Mouse (Mus musculus): ENCODE results near the gene Babam2.
A peak's percentile ranks its signal among the peaks of the same experiment; 100 is the strongest.

Babam2 gene

GRCm38 (mm10) chr5:31697644-31698296 lies at the start of gene Babam2:
Gene Babam2 (plus strand): TSS chr5:31697684.
- DNase-seq (ENCODE audit: low spot score in 2 of 2), result peak; percentile 83 to 90

GRCm38 (mm10) chr5:31650518-31651288 lies 46.8 kb upstream of the Babam2 start:
- no peak for DNase-seq (ENCODE audit: low spot score in 2 of 2)

GRCm38 (mm10) chr5:31655688-31656190 lies 41.7 kb upstream of the Babam2 start:
- no peak for DNase-seq (ENCODE audit: low spot score in 2 of 2)

- no peak for DNase-seq (ENCODE audit: low spot score in 2 of 2)
Observed at GRCm38 (mm10) chr5:31666176-31666575, 31.3 kb upstream of the Babam2 start.

DNA sequence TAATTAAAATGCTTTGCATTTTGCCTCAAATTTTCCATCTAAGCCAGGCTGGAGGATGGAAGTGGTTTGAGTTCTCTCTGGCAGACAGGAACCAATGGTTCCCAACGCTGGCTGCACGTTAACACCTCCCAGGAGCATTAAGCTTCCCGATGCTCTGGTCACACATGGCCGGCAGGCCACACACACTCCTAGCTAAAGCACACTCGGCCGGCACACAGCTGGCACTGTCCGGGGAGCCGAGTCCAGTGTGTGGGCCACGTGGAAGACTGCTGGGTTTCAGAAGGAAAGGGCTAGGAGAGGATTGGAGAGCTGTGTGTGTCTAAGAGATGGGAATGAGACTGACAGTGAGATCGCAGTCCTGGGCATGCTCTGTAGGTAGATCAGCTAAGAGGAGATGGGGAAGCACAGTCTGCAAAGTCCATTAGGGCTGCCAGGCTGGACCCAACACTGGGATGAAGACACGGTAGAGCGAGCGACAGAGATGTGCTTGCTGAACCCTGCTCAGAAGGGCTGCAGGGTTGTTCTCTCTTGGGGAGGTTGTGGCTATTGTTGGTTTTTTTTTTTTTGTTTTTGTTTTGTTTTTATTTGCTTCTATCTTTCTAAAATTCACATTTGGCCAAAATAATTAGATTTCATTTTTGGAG lies 29.0 kb upstream of the Babam2 start:
- no peak for DNase-seq (ENCODE audit: low spot score in 2 of 2)

GRCm38 (mm10) chr5:31669984-31670383 lies 27.5 kb upstream of the Babam2 start:
- no peak for DNase-seq (ENCODE audit: low spot score in 2 of 2)

DNA sequence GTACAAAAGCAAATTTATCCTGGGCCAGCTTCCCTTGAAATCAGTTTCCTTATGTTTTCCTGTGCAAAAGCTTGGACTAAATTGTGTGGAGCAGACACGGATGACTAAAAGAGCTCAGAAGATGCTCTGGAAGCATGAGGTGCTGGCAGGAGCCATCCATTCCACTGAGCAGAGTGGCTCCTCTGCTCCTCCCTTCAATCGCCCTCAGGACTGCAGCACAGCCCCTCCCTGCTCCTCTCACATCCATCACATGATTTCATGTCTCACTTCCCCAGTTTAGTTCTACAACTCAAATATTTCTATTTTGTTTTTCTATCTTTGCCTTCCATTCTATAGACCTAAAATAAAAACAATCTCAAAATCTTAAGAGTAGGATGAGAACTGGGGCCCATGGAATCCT lies 26.3 kb upstream of the Babam2 start:
- no peak for DNase-seq (ENCODE audit: low spot score in 2 of 2)

DNA sequence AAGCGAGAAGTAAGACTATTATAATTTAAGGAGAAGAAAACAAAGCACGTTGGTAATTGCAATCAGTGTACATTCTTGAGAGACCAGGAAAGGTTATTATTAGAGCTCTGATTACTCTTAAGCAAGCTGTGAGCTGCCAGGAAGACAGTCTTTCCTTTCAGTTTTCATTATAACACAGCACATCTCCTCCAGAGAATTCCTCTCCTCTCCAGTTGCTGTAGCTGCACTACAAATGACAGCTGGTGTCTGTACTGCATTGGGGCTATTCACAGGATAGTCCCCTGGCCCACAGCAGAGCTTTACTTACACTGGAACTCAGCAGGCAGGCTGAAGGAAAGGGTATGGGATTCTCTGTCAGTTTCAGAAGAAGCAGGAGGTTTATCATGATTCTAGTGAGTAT lies 24.1 kb upstream of the Babam2 start:
- DNase-seq (ENCODE audit: low spot score in 2 of 2), result no peak

GRCm38 (mm10) chr5:31678000-31678399 lies 19.5 kb upstream of the Babam2 start:
- DNase-seq (ENCODE audit: low spot score in 2 of 2), result no peak

DNA sequence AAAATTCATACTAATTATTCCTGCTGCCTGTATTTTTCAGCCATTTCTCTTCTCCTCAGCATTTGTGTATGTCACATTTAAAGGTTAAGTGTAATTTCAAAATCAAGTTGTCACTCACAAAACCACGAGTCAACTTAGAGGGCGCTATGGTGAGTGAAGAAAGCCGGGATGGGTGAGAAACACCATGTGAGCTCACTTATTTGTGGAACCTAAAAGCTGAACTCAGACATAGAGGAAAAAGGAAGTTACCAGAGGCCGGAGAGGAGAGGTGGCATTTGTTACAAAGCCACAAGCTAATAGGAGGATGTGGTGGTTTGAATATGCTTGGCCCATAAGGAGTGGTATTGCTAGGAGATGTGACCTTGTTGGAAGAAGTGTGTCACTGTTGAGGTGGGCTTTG lies 17.3 kb upstream of the Babam2 start:
- no peak for DNase-seq (ENCODE audit: low spot score in 2 of 2)

- no peak for DNase-seq (ENCODE audit: low spot score in 2 of 2)
Observed at GRCm38 (mm10) chr5:31682305-31682704, 15.2 kb upstream of the Babam2 start.

- no peak for DNase-seq (ENCODE audit: low spot score in 2 of 2)
Observed at GRCm38 (mm10) chr5:31686040-31686439, 11.4 kb upstream of the Babam2 start.

GRCm38 (mm10) chr5:31687972-31688371 lies 9.5 kb upstream of the Babam2 start:
- DNase-seq (ENCODE audit: low spot score in 2 of 2), result no peak

- no peak for DNase-seq (ENCODE audit: low spot score in 2 of 2)
Observed at GRCm38 (mm10) chr5:31693191-31693590, 4.3 kb upstream of the Babam2 start.

DNA sequence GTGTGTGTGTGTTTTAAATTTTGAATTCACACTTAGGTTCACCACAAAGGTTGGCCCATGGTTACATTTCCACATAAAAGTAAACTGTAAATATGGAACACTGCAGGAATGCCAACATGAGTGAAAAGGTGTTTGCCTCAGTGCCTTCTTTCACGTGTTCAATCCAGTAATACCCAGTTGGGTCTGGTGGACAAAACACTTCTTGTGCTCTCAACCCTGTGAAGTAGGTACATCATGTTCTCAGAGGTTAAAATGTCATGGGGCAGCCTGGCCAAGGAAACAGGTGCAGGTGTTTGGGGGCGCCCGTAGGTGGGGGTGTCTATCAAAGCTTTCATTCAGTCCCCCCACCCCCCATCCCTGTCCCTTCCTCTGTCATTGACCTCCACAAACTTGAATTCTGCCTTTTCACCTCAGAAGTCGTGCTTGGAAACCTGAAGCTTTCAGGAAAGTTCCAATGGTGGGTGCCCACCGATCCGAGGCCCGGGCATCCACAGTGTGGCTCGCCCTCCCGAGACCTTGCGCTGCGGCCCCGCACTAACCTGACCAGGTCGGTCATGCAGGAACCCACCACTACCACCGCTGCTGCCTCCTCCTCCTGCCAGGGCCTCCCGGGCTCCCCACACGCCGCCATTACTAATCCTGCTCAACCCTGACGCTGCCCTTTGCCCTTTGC lies 377 bp upstream of the Babam2 start, which contains the start of gene Rbks:
Gene Rbks (minus strand): TSS at position 657 of the 673 bp plus-strand sequence.
- no peak for DNase-seq (ENCODE audit: low spot score in 2 of 2)

GRCm38 (mm10) chr5:31698297-31698726 lies 828 bp downstream of the Babam2 start:
- DNase-seq (ENCODE audit: low spot score in 2 of 2), result peak; percentile 83 to 85

DNA sequence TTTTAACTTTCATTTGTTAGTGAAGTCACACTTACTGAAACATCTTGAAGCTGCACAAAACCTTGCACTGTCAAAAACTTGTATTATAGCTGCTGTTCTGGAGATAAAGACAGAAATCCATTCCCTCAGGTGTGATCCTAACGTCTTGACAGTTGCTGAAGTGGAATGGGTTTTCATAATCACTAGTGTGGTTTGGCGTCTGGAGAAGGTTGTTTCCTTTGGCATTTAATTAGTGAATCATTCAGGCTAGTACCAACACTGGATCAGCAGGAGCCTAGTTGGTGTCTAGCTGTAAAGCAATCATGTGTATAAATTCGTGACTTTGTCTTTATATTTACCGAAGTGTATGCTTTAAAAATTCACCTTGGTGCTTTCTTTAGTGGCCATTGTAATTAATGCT lies 1.4 kb downstream of the Babam2 start:
- no peak for DNase-seq (ENCODE audit: low spot score in 2 of 2)

DNA sequence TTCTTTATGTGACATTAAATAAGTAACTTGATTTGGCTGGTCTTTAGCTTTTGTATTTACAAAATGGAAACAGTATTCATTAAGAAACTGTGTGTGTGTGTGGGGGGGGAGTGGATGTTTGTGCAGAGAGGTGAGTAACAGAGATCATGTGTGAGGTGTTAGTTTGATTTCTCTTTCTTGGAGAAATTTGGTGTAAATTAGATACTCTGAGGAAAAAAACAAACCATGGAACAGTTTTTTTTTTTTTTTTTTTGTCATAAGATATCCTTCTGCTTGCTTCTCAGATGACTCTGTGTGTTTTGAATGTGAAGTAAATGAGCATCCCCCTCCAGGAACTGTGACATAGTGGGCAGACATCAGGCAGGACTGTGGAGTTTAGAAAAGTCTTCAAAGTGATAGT lies 1.9 kb downstream of the Babam2 start:
- DNase-seq (ENCODE audit: low spot score in 2 of 2), result no peak

GRCm38 (mm10) chr5:31704971-31705370 lies 7.5 kb downstream of the Babam2 start:
- peak in 1 of 2 experiments; percentile 23 for DNase-seq (ENCODE audit: low spot score in 2 of 2)

DNA sequence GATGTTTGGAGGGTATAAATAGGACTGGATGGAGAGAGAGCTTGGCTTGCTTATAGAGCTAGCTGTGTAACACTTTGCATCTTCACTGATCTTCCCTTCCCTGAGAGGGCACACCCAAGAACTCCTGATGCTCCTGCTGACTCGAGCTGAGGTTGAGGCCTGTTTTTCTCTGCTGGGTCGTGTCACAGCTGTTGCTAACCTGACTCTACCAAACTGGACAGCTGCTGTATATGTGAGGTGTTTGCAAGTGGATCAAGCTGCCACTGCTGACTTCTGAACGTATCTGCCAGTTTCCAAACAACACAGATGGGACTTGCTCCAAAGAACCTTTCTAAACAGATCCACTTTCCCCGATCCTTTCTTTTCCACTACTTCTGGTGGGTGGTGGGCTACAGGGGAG lies 9.3 kb downstream of the Babam2 start:
- no peak for DNase-seq (ENCODE audit: low spot score in 2 of 2)

- no peak for DNase-seq (ENCODE audit: low spot score in 2 of 2)
Observed at GRCm38 (mm10) chr5:31709389-31709788, 11.9 kb downstream of the Babam2 start.

GRCm38 (mm10) chr5:31713280-31713711 lies 15.8 kb downstream of the Babam2 start:
- no peak for DNase-seq (ENCODE audit: low spot score in 2 of 2)

All from frontal cortex, postnatal 10 days (tissue).